Mouse (Mus musculus) liver, adult 10 weeks (tissue): ENCODE measurements around the gene Kpna6. TPM values are rescaled to one million over a fixed set of nuclear protein-coding genes. Genes with fewer than 3 reads are reported as not detected.

Experiments used
- polyA plus RNA-seq: library from polyadenylated mRNA; stranded (reverse); fragments of 350-450 nt; fragmentation: Illumina TruSeq; extraction: RNeasy Lipid Tissue Mini Kit (QIAGEN cat#74804); gene quantifications from one replicate; pipeline ENCODE4 v1.2.3, GENCODE M21; 2014; ENCODE audit warnings: low read depth, low replicate concordance

Kpna6 gene
- 18.3 TPM for polyA plus RNA-seq

DNA sequence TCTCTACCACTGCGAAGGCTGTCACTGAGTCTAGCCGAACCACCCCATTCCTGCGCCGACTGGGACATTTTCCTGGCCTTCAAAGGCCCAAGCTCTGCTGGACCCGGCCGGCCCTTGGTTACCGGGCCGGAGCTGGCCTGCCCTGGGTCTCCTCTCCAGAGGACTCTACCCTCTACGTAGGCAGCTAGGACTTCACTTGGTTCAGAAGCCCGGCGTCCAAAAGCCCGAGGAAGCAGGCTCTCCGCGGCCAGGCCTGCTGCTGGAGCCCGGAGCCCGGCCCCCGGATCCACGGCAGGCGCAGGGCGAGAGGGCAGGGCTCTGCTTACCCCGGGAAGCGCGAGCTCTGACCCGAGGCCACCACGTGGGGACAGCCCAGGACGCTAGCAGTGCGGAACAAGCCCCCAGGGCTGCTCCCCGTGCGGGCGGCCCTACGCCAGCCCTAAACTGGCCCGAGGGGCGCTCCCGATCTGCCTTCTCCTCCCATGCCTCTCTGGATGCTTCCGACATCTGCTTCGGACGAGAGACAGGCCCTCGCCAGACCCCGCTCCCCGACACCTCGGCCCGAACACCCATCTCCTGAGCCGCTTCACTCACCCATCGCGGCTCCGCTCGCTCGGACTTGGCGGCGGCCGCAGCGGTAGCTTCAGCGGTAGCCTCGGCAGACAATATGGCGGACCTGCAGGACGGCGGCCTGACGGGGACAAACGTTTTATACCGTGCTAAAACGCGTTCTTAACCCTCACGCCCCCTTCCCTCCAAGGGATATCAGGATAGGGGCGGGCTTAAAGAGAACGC, at the start of gene Kpna6:
Kpna6 (minus strand) TSS at position 685 of the 795 bp plus-strand sequence.

GRCm38 (mm10) chr4:129696158-129696985, 23.8 kb upstream of the Kpna6 start, which contains the start of gene Tmem39b:
Tmem39b (minus strand) TSS chr4:129696838.

DNA sequence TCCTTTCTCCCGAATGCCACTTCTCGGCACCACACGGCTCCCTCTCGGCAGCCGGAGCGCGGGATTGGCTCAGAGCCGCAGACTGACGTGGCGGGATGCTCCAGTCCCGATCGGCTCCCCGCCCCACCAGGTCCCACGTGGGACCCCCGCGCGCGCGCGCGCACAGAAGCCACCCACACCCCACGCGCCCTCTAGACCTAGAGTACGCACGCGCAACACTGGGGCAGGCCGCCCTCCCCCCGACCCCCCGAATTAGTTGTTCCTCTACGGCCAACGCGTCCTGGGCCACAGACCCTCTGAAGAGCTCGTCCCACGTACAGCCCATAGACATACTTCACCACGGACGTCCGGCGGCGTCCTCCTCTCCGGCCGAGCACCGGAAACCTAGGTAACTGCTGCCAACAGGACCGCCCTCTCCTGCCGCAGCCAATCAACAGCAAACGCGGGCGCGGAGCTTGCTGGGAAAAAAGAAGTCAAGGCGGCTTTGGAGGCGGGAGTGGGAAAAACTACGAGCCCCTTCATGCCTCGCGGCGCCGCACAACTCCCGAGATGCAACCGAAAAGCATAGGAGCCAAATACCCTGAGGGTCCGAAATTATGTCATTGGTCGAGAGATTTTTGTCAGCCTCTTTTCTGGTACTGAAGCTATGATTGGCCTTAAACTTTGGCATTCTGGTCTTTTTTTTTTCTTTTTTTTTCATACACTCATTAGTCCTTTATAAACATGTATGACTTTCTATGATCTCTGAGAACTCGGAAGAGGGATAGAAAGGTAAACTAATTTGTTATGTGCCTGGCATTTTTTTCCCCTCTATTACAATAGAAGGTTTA, 31.7 kb downstream of the Kpna6 start, which contains the start of gene Txlna:
Txlna (minus strand) TSS at position 428 of the 830 bp plus-strand sequence.

GRCm38 (mm10) chr4:129623681-129624091, 48.9 kb downstream of the Kpna6 start, which contains the start of gene Ccdc28b:
Ccdc28b (minus strand) TSS chr4:129623947.

GRCm38 (mm10) chr4:129618786-129619691, 53.5 kb downstream of the Kpna6 start, which contains the start of gene Iqcc:
Iqcc (minus strand) TSS chr4:129619099.

DNA sequence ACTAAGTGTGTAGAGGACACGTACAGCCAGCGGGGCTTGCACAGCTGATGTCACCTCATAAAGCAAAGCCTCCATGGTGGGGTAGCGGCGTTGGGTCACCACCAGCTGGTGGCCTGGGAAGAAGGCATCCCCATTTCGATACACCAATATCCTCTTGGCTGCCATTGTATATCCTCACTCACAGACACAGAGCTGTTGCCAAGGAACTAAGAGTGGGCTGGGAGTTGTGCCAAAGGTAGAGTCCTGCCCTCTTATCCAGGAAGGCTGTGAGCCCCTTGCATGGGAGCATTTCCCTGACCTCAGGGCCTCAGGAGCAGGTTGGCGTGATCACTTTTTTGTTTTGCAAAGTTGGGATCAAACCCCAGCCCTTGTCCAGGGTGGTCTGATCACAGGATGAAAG, 58.5 kb downstream of the Kpna6 start, which contains the start of gene Dcdc2b:
Dcdc2b (minus strand) TSS at position 165 of the 400 bp plus-strand sequence.

GRCm38 (mm10) chr4:129600233-129601158, 72.1 kb downstream of the Kpna6 start, which contains the start of the genes Eif3i and Tmem234:
Eif3i (minus strand) TSS chr4:129600648.
Tmem234 (plus strand) TSS chr4:129600668.

Other genes starting within 250 kb of the Kpna6 start
- not detected for gene Zbtb8b, start 231.9 kb downstream of the Kpna6 start, polyA plus RNA-seq
- gene Bsdc1, start 211.2 kb downstream of the Kpna6 start, polyA plus RNA-seq: 13.3 TPM
- not detected for gene Tssk3, start 181.7 kb downstream of the Kpna6 start, polyA plus RNA-seq
- gene Fam229a, start 181.6 kb downstream of the Kpna6 start, polyA plus RNA-seq: not detected
- gene Marcksl1, start 159.2 kb downstream of the Kpna6 start, polyA plus RNA-seq: 10.8 TPM
- 17.1 TPM for gene Hdac1, start 130.1 kb downstream of the Kpna6 start, polyA plus RNA-seq
- 0.24 TPM for gene Lck, start 99.1 kb downstream of the Kpna6 start, polyA plus RNA-seq
- gene Fam167b, start 94.2 kb downstream of the Kpna6 start, polyA plus RNA-seq: 0.48 TPM
- gene Eif3i, start 72.1 kb downstream of the Kpna6 start, polyA plus RNA-seq: 19.5 TPM
- 29.8 TPM for gene Tmem234, start 72.1 kb downstream of the Kpna6 start, polyA plus RNA-seq
- gene Dcdc2b, start 58.5 kb downstream of the Kpna6 start, polyA plus RNA-seq: not detected
- 5.0 TPM for gene Iqcc, start 53.7 kb downstream of the Kpna6 start, polyA plus RNA-seq
- gene Ccdc28b, start 48.8 kb downstream of the Kpna6 start, polyA plus RNA-seq: 3.7 TPM
- gene Txlna, start 31.7 kb downstream of the Kpna6 start, polyA plus RNA-seq: 5.4 TPM
- 0.29 TPM for gene Tmem39b, start 24.1 kb upstream of the Kpna6 start, polyA plus RNA-seq
- gene Khdrbs1, start 69.5 kb upstream of the Kpna6 start, polyA plus RNA-seq: 35.8 TPM
- gene Ptp4a2, start 138.5 kb upstream of the Kpna6 start, polyA plus RNA-seq: 353 TPM